Mouse (Mus musculus) heart, embryonic 16.5 days (tissue): ENCODE results near the gene Agap1. TPM values are rescaled to one million over a fixed set of nuclear protein-coding genes. Genes with fewer than 3 reads are reported as not detected.

Experiments
- ATAC-seq: fragments of 200-750 bp; cut with Nextera tagmentation; replicated peaks from 2 replicates; pipeline ENCODE4 v1.8.0; 2017; ENCODE audit warnings: moderate number of reproducible peaks; ENCODE audit not compliant: insufficient read depth, low FRiP score; ENCODE audit errors: extremely low read depth
- H3K27ac ChIP-seq: fragments of 300-500 bp; sonication (generic); 2 replicates; pipeline ENCODE4 v1.5.1; 2014; ENCODE audit warnings: mild to moderate bottlenecking, low read length, control low read depth, moderate library complexity
- H3K27me3 ChIP-seq: fragments of 300-500 bp; sonication (generic); 2 replicates; pipeline ENCODE4 v1.6.1; 2014; ENCODE audit warnings: low read length, mixed read lengths; ENCODE audit not compliant: control insufficient read depth, insufficient read depth
- H3K36me3 ChIP-seq: fragments of 300-500 bp; sonication (generic); 2 replicates; pipeline ENCODE4 v1.6.1; 2014; ENCODE audit not compliant: control insufficient read depth, insufficient read depth
- H3K4me1 ChIP-seq: fragments of 300-500 bp; sonication (generic); 2 replicates; pipeline ENCODE4 v1.6.1; 2014; ENCODE audit warnings: low read length, mixed read lengths; ENCODE audit not compliant: control insufficient read depth, insufficient read depth
- H3K4me2 ChIP-seq: fragments of 300-500 bp; sonication (generic); 2 replicates; pipeline ENCODE4 v1.6.1; 2014; ENCODE audit warnings: low read depth, mild to moderate bottlenecking, control low read depth, low read length
- H3K4me3 ChIP-seq: fragments of 300-500 bp; sonication (generic); 2 replicates; pipeline ENCODE4 v1.5.1; 2014; ENCODE audit warnings: mild to moderate bottlenecking, control low read depth, low read length
- H3K9ac ChIP-seq: fragments of 300-500 bp; sonication (generic); 2 replicates; pipeline ENCODE4 v1.6.1; 2014; ENCODE audit warnings: low read length, control low read depth
- H3K9me3 ChIP-seq: fragments of 300-500 bp; sonication (generic); replicated peaks from 2 replicates; pipeline ENCODE4 v1.6.1; 2016; ENCODE audit warnings: low read length; ENCODE audit not compliant: control insufficient read depth
- WGBS: fragments of 180-500 bp; shearing (Covaris S2); extraction: QIAGEN DNeasy Blood & Tissue Kit; methylation state at CpG from one replicate; pipeline ENCODE4 v1.1.7; 2014; 5-methylcytosine and 5-hydroxymethylcytosine counted together
- polyA plus RNA-seq: library from polyadenylated mRNA; unstranded; fragments of >200 nt; fragmentation: Nextera tagmentation; extraction: Ambion mirVana; gene quantifications from 2 replicates; pipeline ENCODE4 v1.2.1, GENCODE M21; 2015

Gene Agap1
- polyA plus RNA-seq: 6.2 and 7.1 TPM in 2 replicates

DNA sequence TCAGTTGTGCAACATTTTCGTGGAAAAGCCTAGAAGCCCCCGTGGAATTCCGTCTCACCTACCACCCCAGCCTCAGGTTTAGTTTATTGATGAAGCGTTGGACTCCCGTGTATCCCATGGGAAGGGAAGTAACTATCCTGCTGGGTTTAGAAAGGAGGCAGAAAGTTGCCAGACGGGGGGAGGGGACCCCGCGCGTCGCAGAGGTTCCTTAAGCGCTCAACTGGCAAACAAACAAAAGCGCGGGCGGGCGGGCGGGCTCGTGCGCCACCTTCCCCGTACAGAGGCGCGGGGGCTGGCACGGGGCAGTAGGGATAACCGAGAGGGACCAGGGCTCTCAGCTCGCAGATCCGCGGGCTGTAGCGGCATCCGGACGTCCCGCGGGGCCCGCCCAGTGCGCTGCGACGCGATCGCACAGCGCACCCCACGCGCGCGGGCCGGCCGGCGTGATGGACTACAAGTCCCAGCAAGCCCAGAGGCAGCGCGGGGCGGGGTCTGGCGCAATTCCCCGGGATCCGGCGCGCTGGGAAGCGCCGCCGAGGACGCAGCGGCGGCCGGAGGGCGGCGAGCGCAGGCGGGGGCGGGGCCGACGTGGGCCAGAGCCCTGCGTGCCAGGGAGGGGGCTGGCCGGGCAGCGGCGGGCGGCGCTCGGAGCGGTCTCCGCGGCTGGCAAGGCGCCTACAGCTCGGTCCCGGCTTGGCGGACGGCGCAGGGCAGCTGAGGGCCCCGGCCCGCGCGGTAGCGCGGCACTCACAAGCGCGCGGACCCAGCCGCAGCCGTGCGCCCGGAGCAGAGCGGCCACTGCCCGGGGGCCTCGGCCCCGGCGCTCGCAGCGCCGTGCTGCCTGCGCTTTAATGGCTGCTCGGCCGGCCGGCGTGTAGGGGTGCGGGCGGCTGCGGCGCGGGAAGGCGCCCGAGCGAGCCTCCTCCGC, at the start of gene Agap1:
Gene Agap1, plus strand, starts transcription at position 611 of the 928 bp plus-strand sequence.
- Histone ChIP-seq H3K4me2 (peak within 1 kb of the TSS; percentile 97), H3K27me3 (no peaks in the 10 kb centered on the region), H3K9me3 (peaks cover 7% of the 10 kb centered on the region; the same call in 1 of the 2 replicates), H3K36me3 (peaks cover 3% of the 10 kb centered on the region; the same call in 1 of the 2 replicates), H3K9ac (peak within 1 kb of the TSS; percentile 87), H3K4me1 (peaks cover 18% of the 10 kb centered on the region), H3K4me3 (peak within 1 kb of the TSS; percentile 87), H3K27ac (peak within 1 kb of the TSS; percentile 85)
- peak; percentile 97 for ATAC-seq
- WGBS: under 1% methylated on average over 114 of the region's 118 CpGs

DNA sequence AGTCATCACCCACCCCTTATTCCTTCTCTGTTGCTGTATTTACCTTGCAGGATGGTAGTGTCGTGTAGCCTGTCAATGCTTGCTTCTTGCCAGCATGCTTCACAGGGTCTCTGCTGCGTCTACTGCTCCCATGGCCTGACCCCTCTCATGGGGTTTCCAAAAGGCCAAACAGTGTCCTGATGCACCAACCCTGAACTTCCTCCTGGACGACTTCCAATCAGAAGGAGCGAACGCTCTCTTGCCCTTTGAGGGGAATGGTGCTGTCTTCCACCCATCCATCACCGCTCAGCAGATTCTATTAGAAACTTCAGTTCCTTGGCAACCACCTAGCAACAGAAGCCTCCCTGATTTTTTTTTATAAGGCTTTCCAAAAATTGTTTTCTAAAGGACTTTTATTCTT, 48.6 kb upstream of the Agap1 start:
- no peak for ATAC-seq
- Histone ChIP-seq H3K9ac (no peak overlapping the region), H3K27me3 (no peaks in the 10 kb centered on the region), H3K36me3 (no peaks in the 10 kb centered on the region), H3K9me3 (no peaks in the 10 kb centered on the region), H3K27ac (no peak overlapping the region), H3K4me2 (no peak overlapping the region), H3K4me1 (no peaks in the 10 kb centered on the region), H3K4me3 (no peak overlapping the region)
- 77% methylated on average over 6 of the region's 6 CpGs for WGBS

DNA sequence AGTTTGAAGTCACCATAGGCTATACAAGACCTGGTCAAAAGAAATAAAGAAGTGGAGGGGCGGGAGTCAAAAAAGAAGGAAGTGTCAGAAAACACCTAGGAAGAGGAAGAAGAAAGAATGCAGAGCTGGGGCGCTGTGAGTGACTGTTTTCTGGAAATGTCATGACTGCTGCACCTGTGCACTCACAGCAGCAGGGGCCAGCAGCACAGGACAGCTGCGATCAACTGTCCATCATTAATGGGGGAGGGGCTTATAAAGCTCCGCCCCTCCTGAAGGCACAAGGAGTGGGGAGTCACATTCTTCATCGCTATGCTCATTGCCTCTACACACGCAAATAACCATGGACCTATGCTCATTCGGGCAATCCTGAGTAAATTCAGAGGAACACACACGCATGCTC, 46.6 kb upstream of the Agap1 start:
- no peak overlapping the region for H3K4me2 ChIP-seq
- no peak overlapping the region for H3K9ac ChIP-seq
- H3K36me3 ChIP-seq: no peaks in the 10 kb centered on the region
- no peak for ATAC-seq
- 86% methylated on average over 8 of the region's 8 CpGs for WGBS
- H3K4me3 ChIP-seq: no peak overlapping the region
- H3K27ac ChIP-seq: no peak overlapping the region
- no peaks in the 10 kb centered on the region for H3K4me1 ChIP-seq
- no peaks in the 10 kb centered on the region for H3K27me3 ChIP-seq
- no peaks in the 10 kb centered on the region for H3K9me3 ChIP-seq

DNA sequence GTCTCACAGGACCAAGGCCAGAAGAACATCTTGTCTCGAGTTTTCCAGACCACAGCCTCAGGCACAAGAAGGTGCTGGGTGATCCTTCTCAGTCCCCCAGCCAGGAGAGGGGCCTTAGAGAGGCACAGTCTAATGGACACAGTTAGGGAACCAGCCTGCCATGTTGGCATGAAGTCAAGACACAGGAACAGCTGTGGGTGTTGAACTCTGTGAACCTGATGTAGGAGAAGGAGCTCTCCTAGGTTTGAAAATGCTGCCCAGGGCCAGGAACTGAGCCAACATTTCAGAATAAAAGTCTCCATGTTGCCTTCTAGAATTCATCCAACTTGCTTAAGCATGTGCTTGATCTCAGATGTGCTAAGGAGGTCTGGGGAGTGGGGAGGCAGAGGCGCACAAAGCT, 41.5 kb upstream of the Agap1 start:
- Histone ChIP-seq H3K4me3 (no peak overlapping the region), H3K9ac (no peak overlapping the region), H3K27me3 (no peaks in the 10 kb centered on the region), H3K4me1 (no peaks in the 10 kb centered on the region), H3K9me3 (no peaks in the 10 kb centered on the region), H3K36me3 (no peaks in the 10 kb centered on the region), H3K27ac (no peak overlapping the region), H3K4me2 (no peak overlapping the region)
- WGBS: 57% methylated on average over 2 of the region's 2 CpGs
- ATAC-seq: no peak

DNA sequence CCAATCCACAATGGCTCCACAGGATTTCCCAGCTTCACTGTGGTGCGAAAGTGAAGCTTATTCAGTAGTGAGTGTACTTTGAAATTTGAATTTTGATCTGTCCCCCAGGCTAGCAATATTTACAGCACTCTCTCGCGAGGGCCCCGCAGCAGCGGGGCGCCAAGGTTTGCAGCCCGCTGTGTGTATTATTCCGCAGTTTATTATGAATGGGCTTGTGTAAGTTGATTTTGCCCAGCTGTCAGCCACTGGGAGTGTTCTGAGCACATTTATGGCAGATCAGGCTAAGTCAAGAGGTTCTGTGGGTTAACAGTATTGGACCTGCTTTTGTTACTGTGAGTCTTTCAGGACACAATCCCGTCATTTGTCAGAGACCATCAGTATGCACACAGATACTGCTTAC, 40.0 kb upstream of the Agap1 start:
- no peak overlapping the region for H3K4me3 ChIP-seq
- no peak for ATAC-seq
- no peaks in the 10 kb centered on the region for H3K27me3 ChIP-seq
- H3K9ac ChIP-seq: no peak overlapping the region
- no peaks in the 10 kb centered on the region for H3K9me3 ChIP-seq
- no peaks in the 10 kb centered on the region for H3K4me1 ChIP-seq
- WGBS: 74% methylated on average over 9 of the region's 9 CpGs
- H3K4me2 ChIP-seq: no peak overlapping the region
- H3K36me3 ChIP-seq: no peaks in the 10 kb centered on the region
- H3K27ac ChIP-seq: no peak overlapping the region

DNA sequence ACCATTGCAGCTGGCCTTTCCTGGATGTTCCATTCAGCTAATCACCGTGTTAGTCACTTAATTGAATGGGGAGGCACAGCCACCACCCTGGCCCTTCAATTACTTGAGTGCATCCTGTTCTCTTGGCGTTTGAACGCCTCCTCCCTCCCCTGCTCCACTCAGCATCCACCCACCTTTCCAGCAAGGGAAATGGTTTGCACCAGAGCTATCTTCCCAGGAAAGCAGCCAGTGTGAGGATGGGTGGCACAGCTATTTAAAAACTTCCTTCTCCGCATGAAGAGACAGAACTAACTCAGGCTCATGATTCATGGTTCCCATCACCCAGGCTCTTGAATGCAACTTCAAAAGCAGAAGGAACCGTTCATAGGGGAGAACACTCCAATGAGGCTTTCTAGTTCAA, 37.7 kb upstream of the Agap1 start:
- no peak overlapping the region for H3K27ac ChIP-seq
- H3K27me3 ChIP-seq: no peaks in the 10 kb centered on the region
- no peaks in the 10 kb centered on the region for H3K36me3 ChIP-seq
- no peaks in the 10 kb centered on the region for H3K9me3 ChIP-seq
- 43% methylated on average over 5 of the region's 5 CpGs for WGBS
- no peak for ATAC-seq
- H3K4me3 ChIP-seq: no peak overlapping the region
- no peak overlapping the region for H3K9ac ChIP-seq
- H3K4me2 ChIP-seq: no peak overlapping the region
- H3K4me1 ChIP-seq: 0 out of 2 replicates have a peak, but pooled peaks cover 2% of the 10 kb centered on the region

DNA sequence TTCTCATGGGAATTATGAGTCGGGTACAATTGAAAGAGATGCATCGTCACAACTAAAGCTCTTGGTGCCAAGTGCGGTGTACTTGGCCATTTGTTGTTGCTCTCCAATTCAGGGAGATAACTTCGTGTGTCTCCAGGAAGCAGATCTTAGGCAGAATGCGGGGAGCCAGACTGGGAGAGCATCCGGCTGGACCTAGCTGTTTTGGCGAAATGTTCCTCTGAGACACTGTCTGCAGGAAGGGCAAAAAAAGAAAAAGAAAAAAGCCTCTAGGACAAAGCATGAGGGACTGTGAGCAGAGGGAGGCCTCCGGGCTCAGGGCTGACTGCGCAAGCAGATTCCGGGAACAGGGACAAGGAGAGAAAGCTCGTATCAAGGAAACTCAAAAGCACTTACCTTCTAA, 34.0 kb upstream of the Agap1 start:
- H3K9me3 ChIP-seq: no peaks in the 10 kb centered on the region
- no peak overlapping the region for H3K9ac ChIP-seq
- H3K36me3 ChIP-seq: no peaks in the 10 kb centered on the region
- no peak for ATAC-seq
- peaks cover 8% of the 10 kb centered on the region for H3K4me1 ChIP-seq
- H3K4me2 ChIP-seq: no peak overlapping the region
- 56% methylated on average over 11 of the region's 11 CpGs for WGBS
- H3K27ac ChIP-seq: 0 out of 2 replicates have a peak overlapping the region, but pooled peaks have one; percentile 14
- no peak overlapping the region for H3K4me3 ChIP-seq
- no peaks in the 10 kb centered on the region for H3K27me3 ChIP-seq

DNA sequence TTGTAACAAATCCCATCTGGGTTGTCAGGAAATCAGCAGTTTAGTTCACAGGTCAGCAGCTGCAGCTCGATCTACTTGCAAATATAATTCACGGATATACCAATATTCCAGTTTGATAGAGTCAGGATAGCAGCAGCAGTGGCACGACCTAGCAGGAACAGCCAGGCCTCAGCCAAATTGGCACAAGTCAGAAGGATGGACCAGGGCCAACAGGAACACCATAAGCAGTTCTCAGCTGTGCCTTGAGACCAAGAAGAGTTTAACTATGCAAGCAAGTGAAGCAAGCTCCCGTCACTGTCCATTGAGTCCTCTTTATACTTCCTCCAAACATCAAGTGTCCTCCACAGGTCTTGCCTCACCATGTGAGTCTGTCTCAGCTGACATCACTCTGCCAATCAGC, 33.2 kb upstream of the Agap1 start:
- Histone ChIP-seq H3K27ac (no peak overlapping the region), H3K4me3 (no peak overlapping the region), H3K27me3 (no peaks in the 10 kb centered on the region), H3K36me3 (no peaks in the 10 kb centered on the region), H3K9me3 (no peaks in the 10 kb centered on the region), H3K4me2 (no peak overlapping the region), H3K9ac (no peak overlapping the region), H3K4me1 (peaks cover 8% of the 10 kb centered on the region)
- WGBS: 60% methylated on average over 4 of the region's 4 CpGs
- ATAC-seq: no peak

DNA sequence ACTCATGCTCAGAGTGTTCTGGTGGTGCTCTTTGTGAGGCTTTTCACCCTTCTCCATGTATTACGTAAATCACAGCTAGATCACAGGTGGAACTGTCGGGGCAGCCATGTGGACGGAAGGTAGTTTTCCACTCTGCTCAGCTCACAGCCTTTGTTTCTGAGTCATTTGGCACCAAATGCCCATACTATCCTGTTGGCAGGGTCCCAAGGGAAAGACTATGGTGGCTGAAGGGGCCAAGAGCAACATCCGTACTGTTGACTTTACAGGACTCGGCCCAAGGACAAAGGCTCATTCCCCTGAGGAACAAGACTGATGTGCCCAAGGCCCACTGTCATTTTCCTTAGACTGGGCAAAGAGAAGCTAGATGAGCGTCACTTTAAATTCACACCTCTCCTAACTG, 30.0 kb upstream of the Agap1 start:
- Histone ChIP-seq H3K27ac (no peak overlapping the region), H3K4me2 (no peak overlapping the region), H3K4me3 (no peak overlapping the region), H3K4me1 (peaks cover 8% of the 10 kb centered on the region), H3K9me3 (no peaks in the 10 kb centered on the region), H3K36me3 (no peaks in the 10 kb centered on the region), H3K9ac (no peak overlapping the region), H3K27me3 (no peaks in the 10 kb centered on the region)
- ATAC-seq: peak; percentile 25; the same call in 1 of the 2 replicates
- 57% methylated on average over 6 of the region's 6 CpGs for WGBS
